ENCODE assay signal across 9 mouse cellular contexts in genomic region chr6:86219494-86219893, GRCm38 (mm10). TPM values are rescaled to one million over a fixed set of nuclear protein-coding genes. Genes with fewer than 3 reads are reported as not detected.
DNase-seq lines count a peak whose midpoint lies in the region; ATAC-seq and TF ChIP-seq lines count a peak whose summit lies in the region.
"Had no signal": no experiment of that assay in that cellular context is flagged by ENCODE, and none has a peak within 500 bp of the region (broad histone marks: within the 10 kb centered on the region; RNA-seq: fewer than 3 reads in every experiment).

No protein-coding gene starts in this region.

- no peaks in the 10 kb centered on the region for H3K9me3 ChIP-seq in midbrain, embryonic 16.5 days (replicated peaks; ENCODE audit: control insufficient read depth, low read length, poor library complexity, severe bottlenecking)
- H3K9me3 ChIP-seq in midbrain, postnatal 0 days (ENCODE audit: low read length): no peaks in the 10 kb centered on the region
- H3K9me3 ChIP-seq: liver, embryonic 13.5 days had no signal

- ATAC-seq in midbrain, embryonic 16.5 days: no peak
- ATAC-seq in midbrain, postnatal 0 days (ENCODE audit: low FRiP score): no peak
- ATAC-seq in monocyte, adult 5-6 weeks (replicated peaks; ENCODE audit: insufficient number of reproducible peaks, low FRiP score, low TSS enrichment, poor library complexity, severe bottlenecking): no peak

- H3K36me3 ChIP-seq in midbrain, embryonic 16.5 days (ENCODE audit: control insufficient read depth, insufficient read depth, low read length): no peaks in the 10 kb centered on the region
- no peaks in the 10 kb centered on the region for H3K36me3 ChIP-seq in midbrain, postnatal 0 days (ENCODE audit: insufficient read depth, low read length)
- H3K36me3 ChIP-seq: liver, embryonic 13.5 days had no signal

- no peak overlapping the region for H3K27ac ChIP-seq in midbrain, embryonic 16.5 days (ENCODE audit: low read length)
- no peak overlapping the region for H3K27ac ChIP-seq in midbrain, postnatal 0 days (ENCODE audit: low read depth, low read length)
- H3K27ac ChIP-seq: liver, embryonic 13.5 days had no signal

- peak; percentile 25 for DNase-seq in kidney, postnatal 10 days
- no peak for DNase-seq in kidney, adult 11 months
- DNase-seq in adrenal gland, adult 2 months: peak; percentile 89
- peak; percentile 68 for DNase-seq in fibroblast of lung, adult 2 months (ENCODE audit: low read depth)
- peak; percentile 18 for DNase-seq in lung, postnatal 14 days
- DNase-seq in midbrain, postnatal 0 days (ENCODE audit: low spot score): no peak
- DNase-seq: liver, embryonic 13.5 days had no signal

- no peak overlapping the region for H3K9ac ChIP-seq in midbrain, embryonic 16.5 days (ENCODE audit: low read depth, low read length)
- no peak overlapping the region for H3K9ac ChIP-seq in midbrain, postnatal 0 days (replicated peaks; ENCODE audit: low read length, poor library complexity, severe bottlenecking)
- H3K9ac ChIP-seq: liver, embryonic 13.5 days had no signal

- TF ChIP-seq CTCF in midbrain, postnatal 0 days (IDR thresholded peaks at IDR 0.05): no peak

- WGBS in midbrain, embryonic 16.5 days: 84% methylated on average over 5 of the region's 5 CpGs
- WGBS in midbrain, postnatal 0 days: 74% methylated on average over 5 of the region's 5 CpGs

- no peaks in the 10 kb centered on the region for H3K27me3 ChIP-seq in midbrain, embryonic 16.5 days (ENCODE audit: control insufficient read depth, insufficient read depth, low read depth, low read length)
- no peaks in the 10 kb centered on the region for H3K27me3 ChIP-seq in midbrain, postnatal 0 days (ENCODE audit: insufficient read depth, low read length)
- H3K27me3 ChIP-seq: liver, embryonic 13.5 days had no signal

- no peak overlapping the region for H3K4me3 ChIP-seq in midbrain, embryonic 16.5 days (ENCODE audit: low read depth, low read length)
- no peak overlapping the region for H3K4me3 ChIP-seq in midbrain, postnatal 0 days (ENCODE audit: low read depth, low read length)
- H3K4me3 ChIP-seq: liver, embryonic 13.5 days had no signal

- H3K4me2 ChIP-seq in midbrain, embryonic 16.5 days (ENCODE audit: low read length): no peak overlapping the region
- no peak overlapping the region for H3K4me2 ChIP-seq in midbrain, postnatal 0 days (ENCODE audit: low read depth, low read length, poor library complexity, severe bottlenecking)
- H3K4me2 ChIP-seq: liver, embryonic 13.5 days had no signal

- H3K4me1 ChIP-seq in midbrain, embryonic 16.5 days (ENCODE audit: control insufficient read depth, insufficient read depth, low read length): no peaks in the 10 kb centered on the region
- no peaks in the 10 kb centered on the region for H3K4me1 ChIP-seq in midbrain, postnatal 0 days (ENCODE audit: insufficient read depth, low read length)

RNA-seq across cellular contexts. Expression of gene Tgfa, which starts 24.5 kb away (rescaled TPM):
- 10 to 100 TPM; 15.0 to 18.2 TPM for total RNA-seq in adrenal gland, adult 2 months (2021)
- 33.2 and 49.0 TPM in 2 replicates for polyA plus RNA-seq in adrenal gland, adult 2 months (2012; rRNA removed)
- polyA plus RNA-seq in midbrain, embryonic 16.5 days (2015; fragmentation: Nextera tagmentation; extraction: Ambion mirVana): 13.1 and 14.7 TPM in 2 replicates
- 32.1 and 37.1 TPM in 2 replicates for total RNA-seq in midbrain, postnatal 0 days (2014; rRNA removed)
- polyA plus RNA-seq in midbrain, postnatal 0 days (2015; fragmentation: Nextera tagmentation; extraction: Ambion mirVana): 15.3 and 16.8 TPM in 2 replicates
- total RNA-seq in monocyte, adult 5-6 weeks (2017): 0.10 TPM in 1 of 3 replicates, not detected in the others

Comparison
In these comparisons a context has a peak if more than half of its experiments do, and no peak if none do; other contexts are left out.
1. DNase-seq: peak in kidney, postnatal 10 days (single experiment), adrenal gland, adult 2 months (single experiment), fibroblast of lung, adult 2 months (single experiment) and lung, postnatal 14 days (single experiment); none in kidney, adult 11 months (single experiment) and midbrain, postnatal 0 days (single experiment).
2. RNA of gene Tgfa, which starts 24.5 kb away (total RNA-seq): 32.1 to 37.1 TPM in midbrain, postnatal 0 days and 15.0 to 18.2 TPM in adrenal gland, adult 2 months; 0.10 TPM in monocyte, adult 5-6 weeks; every median in the first group is over 10 times any median in the second.